Mouse (Mus musculus) forebrain, embryonic 11.5 days (tissue): ENCODE measurements around the gene Poc1b. TPM values are rescaled to one million over a fixed set of nuclear protein-coding genes. Genes with fewer than 3 reads are reported as not detected.

Experiments used
- ATAC-seq: fragments of 200-750 bp; cut with Nextera tagmentation; replicated peaks from 2 replicates; pipeline ENCODE4 v1.8.0; 2017; ENCODE audit warnings: moderate TSS enrichment; ENCODE audit not compliant: low FRiP score
- DNase-seq: peaks from one replicate; pipeline ENCODE4 v3.0.0-alpha.2; 2017; ENCODE audit warnings: low spot score
- H3K27ac ChIP-seq: fragments of 300-500 bp; sonication (generic); 2 replicates; pipeline ENCODE4 v1.5.1; 2014; ENCODE audit warnings: low read depth, low read length
- H3K27me3 ChIP-seq: fragments of 300-500 bp; sonication (generic); 2 replicates; pipeline ENCODE4 v1.6.1; 2014; ENCODE audit warnings: mild to moderate bottlenecking, low read length, mixed read lengths; ENCODE audit not compliant: control insufficient read depth, insufficient read depth
- H3K36me3 ChIP-seq: fragments of 300-500 bp; sonication (generic); 2 replicates; pipeline ENCODE4 v1.6.1; 2014; ENCODE audit warnings: mild to moderate bottlenecking, low read length, moderate library complexity, mixed read lengths; ENCODE audit not compliant: control insufficient read depth, insufficient read depth
- H3K4me1 ChIP-seq: fragments of 300-500 bp; sonication (generic); replicated peaks from 2 replicates; pipeline ENCODE4 v1.6.1; 2014; ENCODE audit warnings: low read length, mixed read lengths; ENCODE audit not compliant: control insufficient read depth, insufficient read depth
- H3K4me2 ChIP-seq: fragments of 300-500 bp; sonication (generic); 2 replicates; pipeline ENCODE4 v1.6.1; 2014; ENCODE audit warnings: low read depth, mild to moderate bottlenecking, low read length, moderate library complexity, mixed read lengths; ENCODE audit not compliant: severe bottlenecking
- H3K4me3 ChIP-seq: fragments of 300-500 bp; sonication (generic); 2 replicates; pipeline ENCODE4 v1.5.1; 2014; ENCODE audit warnings: low read depth, low read length
- H3K9ac ChIP-seq: fragments of 300-500 bp; sonication (generic); 2 replicates; pipeline ENCODE4 v1.6.1; 2014; ENCODE audit warnings: low read length
- H3K9me3 ChIP-seq: fragments of 300-500 bp; sonication (generic); 2 replicates; pipeline ENCODE4 v1.6.1; 2016; ENCODE audit warnings: low read length, mixed read lengths; ENCODE audit not compliant: control insufficient read depth
- WGBS: fragments of 180-500 bp; shearing (Covaris S2); extraction: QIAGEN DNeasy Blood & Tissue Kit; methylation state at CpG from one replicate; pipeline ENCODE4 v1.1.7; 2014; 5-methylcytosine and 5-hydroxymethylcytosine counted together
- polyA plus RNA-seq: library from polyadenylated mRNA; unstranded; fragments of >200 nt; fragmentation: Nextera tagmentation; extraction: Ambion mirVana; gene quantifications from 2 replicates; pipeline ENCODE4 v1.2.1, GENCODE M21; 2014

Poc1b gene
- polyA plus RNA-seq, 1 experiment from 2014 or later, result 42.7 TPM

- Histone ChIP-seq H3K4me1 (peaks cover 4% of the 10 kb centered on the region; the same call in 1 of the 2 replicates), H3K4me3 (no peak overlapping the region), H3K4me2 (no peak overlapping the region), H3K9me3 (no peaks in the 10 kb centered on the region), H3K9ac (no peak overlapping the region), H3K36me3 (no peaks in the 10 kb centered on the region), H3K27me3 (no peaks in the 10 kb centered on the region), H3K27ac (no peak overlapping the region)
- ATAC-seq (no peak), DNase-seq (no peak)
- 88% methylated on average over 11 of the region's 11 CpGs for WGBS
These were observed 62.3 kb downstream of the Poc1b start for GRCm38 (mm10) chr10:99168840-99169764.

DNA sequence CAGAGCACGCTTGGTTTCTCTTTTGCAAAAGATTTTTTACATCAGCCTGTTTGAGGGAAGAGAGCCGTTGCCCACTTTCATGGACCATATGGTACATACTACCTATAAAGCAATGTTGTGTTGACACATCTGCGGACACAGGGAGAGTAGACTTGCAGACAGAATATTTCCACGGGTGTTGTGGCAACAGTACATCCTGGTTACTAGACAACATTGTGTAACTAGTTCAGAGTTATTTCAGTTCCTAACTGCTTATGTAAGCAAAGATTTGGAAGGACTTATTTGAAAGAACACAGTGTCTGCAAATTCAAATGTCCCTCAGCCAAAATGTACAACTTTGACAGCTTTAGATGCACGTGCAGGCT, 62.9 kb downstream of the Poc1b start:
- H3K4me3 ChIP-seq, result no peak overlapping the region
- no peak overlapping the region for H3K9ac ChIP-seq
- DNase-seq (no peak), ATAC-seq (no peak)
- no peaks in the 10 kb centered on the region for H3K9me3 ChIP-seq
- H3K27ac ChIP-seq, result no peak overlapping the region
- peaks cover 4% of the 10 kb centered on the region; the same call in 1 of the 2 replicates for H3K4me1 ChIP-seq
- 93% methylated on average over 5 of the region's 5 CpGs for WGBS
- no peak overlapping the region for H3K4me2 ChIP-seq
- no peaks in the 10 kb centered on the region for H3K36me3 ChIP-seq
- H3K27me3 ChIP-seq, result no peaks in the 10 kb centered on the region

DNA sequence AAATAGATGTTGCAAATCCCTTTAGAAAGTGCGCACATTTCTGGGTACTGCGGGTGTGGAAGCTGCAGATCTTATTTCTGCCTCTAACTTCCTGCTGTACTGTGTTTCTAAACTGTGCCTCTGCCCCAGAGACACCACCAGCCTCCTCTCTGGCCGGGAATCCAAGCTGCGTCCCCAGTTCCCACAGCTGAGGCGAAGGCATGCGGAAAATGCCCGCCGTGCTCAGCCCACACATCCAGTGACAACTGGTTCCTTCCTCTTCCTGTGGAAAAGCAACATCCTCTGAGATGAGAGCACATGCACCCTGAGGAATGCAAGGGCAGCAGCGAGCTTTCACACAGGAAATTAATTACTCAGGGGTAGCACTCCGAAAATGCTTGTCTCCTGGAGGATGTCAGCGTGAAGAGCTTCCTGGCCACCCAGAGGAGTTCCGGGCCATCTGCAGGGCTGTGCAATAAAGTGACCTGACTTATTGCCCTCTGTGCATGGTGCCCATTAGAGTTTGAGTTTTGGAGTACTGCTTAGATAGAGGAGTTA, 65.2 kb downstream of the Poc1b start:
- H3K4me2 ChIP-seq, result no peak overlapping the region
- no peaks in the 10 kb centered on the region for H3K36me3 ChIP-seq
- 0 out of 2 replicates have a peak overlapping the region, but pooled peaks have one; percentile 6 for H3K27ac ChIP-seq
- no peaks in the 10 kb centered on the region for H3K27me3 ChIP-seq
- no peak overlapping the region for H3K4me3 ChIP-seq
- H3K9me3 ChIP-seq, result no peaks in the 10 kb centered on the region
- ATAC-seq, result peak; percentile 42; the same call in 1 of the 2 replicates
- WGBS, result 40% methylated on average over 12 of the region's 12 CpGs
- H3K4me1 ChIP-seq, result peaks cover 4% of the 10 kb centered on the region; the same call in 1 of the 2 replicates
- peak; percentile 69 for DNase-seq
- no peak overlapping the region for H3K9ac ChIP-seq

DNA sequence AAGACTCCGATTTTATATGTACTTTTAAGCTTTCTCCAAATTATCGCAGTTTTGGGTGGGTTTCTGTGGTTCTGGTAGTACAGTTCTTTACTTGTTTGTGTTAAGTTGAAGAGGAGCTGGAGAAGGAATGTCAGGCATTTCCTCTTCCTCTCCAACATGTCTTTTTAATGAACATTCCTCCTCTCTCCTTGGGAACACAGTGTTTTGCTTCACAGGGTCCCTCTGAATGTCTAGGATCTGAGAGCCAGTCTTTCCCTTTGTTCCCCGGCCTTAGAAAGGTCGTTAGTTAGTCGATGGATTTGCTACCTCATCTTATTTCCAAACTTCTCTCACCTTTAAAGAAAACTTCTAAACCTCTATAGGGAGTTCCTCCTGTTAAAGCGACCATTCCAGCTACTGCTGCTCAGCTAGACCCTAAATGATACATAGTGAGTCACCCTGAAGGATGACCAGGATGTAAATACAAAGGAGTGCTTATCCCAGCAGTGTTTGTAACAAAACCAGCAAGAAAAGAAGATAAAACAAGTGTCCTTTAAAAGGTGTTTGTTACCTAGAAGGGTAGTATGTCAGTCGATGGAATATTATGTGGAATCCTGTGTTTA, 66.2 kb downstream of the Poc1b start:
- H3K4me1 ChIP-seq, result peaks cover 4% of the 10 kb centered on the region; the same call in 1 of the 2 replicates
- no peak overlapping the region for H3K4me3 ChIP-seq
- no peaks in the 10 kb centered on the region for H3K9me3 ChIP-seq
- no peaks in the 10 kb centered on the region for H3K27me3 ChIP-seq
- no peak overlapping the region for H3K9ac ChIP-seq
- ATAC-seq (no peak), DNase-seq (no peak)
- H3K27ac ChIP-seq, result no peak overlapping the region
- no peaks in the 10 kb centered on the region for H3K36me3 ChIP-seq
- 45% methylated on average over 7 of the region's 7 CpGs for WGBS
- no peak overlapping the region for H3K4me2 ChIP-seq

GRCm38 (mm10) chr10:99176911-99177310, 70.1 kb downstream of the Poc1b start:
- H3K36me3 ChIP-seq, result no peaks in the 10 kb centered on the region
- 89% methylated on average over 9 of the region's 9 CpGs for WGBS
- no peaks in the 10 kb centered on the region for H3K27me3 ChIP-seq
- H3K9me3 ChIP-seq, result no peaks in the 10 kb centered on the region
- no peak overlapping the region for H3K4me3 ChIP-seq
- no peak for ATAC-seq
- H3K4me1 ChIP-seq, result peaks cover 4% of the 10 kb centered on the region; the same call in 1 of the 2 replicates
- no peak overlapping the region for H3K27ac ChIP-seq
- no peak for DNase-seq
- no peak overlapping the region for H3K4me2 ChIP-seq
- no peak overlapping the region for H3K9ac ChIP-seq

DNA sequence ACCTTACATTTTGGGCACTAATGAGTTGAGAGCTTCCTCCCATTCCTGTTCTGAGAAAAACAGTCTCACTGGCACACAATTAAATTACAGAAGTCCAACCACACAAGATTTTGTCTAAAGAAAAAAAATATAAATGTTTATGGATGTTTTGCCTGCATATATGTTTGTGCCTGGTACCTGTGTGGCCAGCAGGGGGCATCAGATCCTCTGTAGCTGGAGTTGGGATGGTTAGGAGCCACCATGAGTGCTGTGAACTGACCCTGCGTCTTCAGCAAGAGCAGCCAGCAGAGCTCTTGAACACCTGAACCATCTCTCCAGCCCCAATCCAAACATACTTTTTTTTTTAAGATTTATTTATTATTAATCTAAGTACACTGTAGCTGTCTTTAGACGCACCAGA, 71.3 kb downstream of the Poc1b start:
- Histone ChIP-seq H3K4me1 (no peaks in the 10 kb centered on the region), H3K4me2 (no peak overlapping the region), H3K9ac (no peak overlapping the region), H3K36me3 (no peaks in the 10 kb centered on the region), H3K4me3 (no peak overlapping the region), H3K27me3 (no peaks in the 10 kb centered on the region), H3K27ac (no peak overlapping the region), H3K9me3 (no peaks in the 10 kb centered on the region)
- WGBS, result 90% methylated on average over 2 of the region's 2 CpGs
- DNase-seq, result no peak
- no peak for ATAC-seq

GRCm38 (mm10) chr10:99179122-99179521, 72.3 kb downstream of the Poc1b start:
- no peak overlapping the region for H3K9ac ChIP-seq
- ATAC-seq (no peak), DNase-seq (no peak)
- H3K4me3 ChIP-seq, result no peak overlapping the region
- H3K27me3 ChIP-seq, result no peaks in the 10 kb centered on the region
- H3K27ac ChIP-seq, result no peak overlapping the region
- no peaks in the 10 kb centered on the region for H3K4me1 ChIP-seq
- H3K36me3 ChIP-seq, result no peaks in the 10 kb centered on the region
- WGBS, result 95% methylated on average over 5 of the region's 5 CpGs
- H3K4me2 ChIP-seq, result no peak overlapping the region
- no peaks in the 10 kb centered on the region for H3K9me3 ChIP-seq

- Histone ChIP-seq H3K4me3 (no peak overlapping the region), H3K27ac (no peak overlapping the region), H3K36me3 (no peaks in the 10 kb centered on the region), H3K4me1 (no peaks in the 10 kb centered on the region), H3K9ac (no peak overlapping the region), H3K9me3 (no peaks in the 10 kb centered on the region), H3K4me2 (no peak overlapping the region), H3K27me3 (no peaks in the 10 kb centered on the region)
- DNase-seq (no peak), ATAC-seq (no peak)
- 97% methylated on average over 4 of the region's 4 CpGs for WGBS
These were observed 72.7 kb downstream of the Poc1b start for GRCm38 (mm10) chr10:99179566-99179965.
